Mouse (Mus musculus) CH12.LX (cell line): ENCODE data around the gene Irf8. TPM values are rescaled to one million over a fixed set of nuclear protein-coding genes. Genes with fewer than 3 reads are reported as not detected.

ENCODE experiments used
- DNase-seq: peaks from one replicate; pipeline ENCODE4 v3.0.0-alpha.2; 2013; ENCODE audit errors: extremely low read depth
- H3K27ac ChIP-seq: 2 replicates; pipeline ENCODE4 v1.5.1; 2012; ENCODE audit warnings: low read depth, mild to moderate bottlenecking, control low read depth, moderate library complexity; ENCODE audit not compliant: insufficient read depth
- H3K27me3 ChIP-seq: replicated peaks from 2 replicates; pipeline ENCODE3; 2012; ENCODE audit warnings: inconsistent platforms
- H3K36me3 ChIP-seq, 2 experiments: replicated peaks in 1 of 2; 2 replicates each; pipeline versions ENCODE3 to v1.6.1; 2012; ENCODE audit warnings: inconsistent platforms in 1 of 2, low read length in 1 of 2, mild to moderate bottlenecking in 1 of 2, mixed read lengths in 1 of 2, moderate library complexity in 1 of 2; ENCODE audit not compliant: control insufficient read depth in 1 of 2, insufficient read depth in 1 of 2
- H3K4me1 ChIP-seq, 2 experiments: 2 replicates each; pipeline ENCODE4 v1.6.1; 2012; ENCODE audit warnings: inconsistent platforms in 1 of 2, moderate library complexity in 1 of 2; ENCODE audit not compliant: insufficient read depth in 2 of 2, control insufficient read depth in 1 of 2
- H3K4me2 ChIP-seq: 2 replicates; pipeline ENCODE4 v1.6.1; 2012; ENCODE audit warnings: low read depth, mild to moderate bottlenecking, control low read depth; ENCODE audit not compliant: poor library complexity, insufficient read depth, severe bottlenecking
- H3K4me3 ChIP-seq, 3 experiments: fragments of 150-350 bp in 1 of 3; sonication (generic) in 1 of 3; replicated peaks in 1 of 3; 2 replicates each; pipeline versions ENCODE3 to v1.5.1; 2011 to 2012; ENCODE audit warnings: low read depth in 2 of 3, low read length in 2 of 3, mild to moderate bottlenecking in 2 of 3, moderate library complexity in 2 of 3, control low read depth in 1 of 3, improper control_type of control experiment in 1 of 3, inconsistent platforms in 1 of 3, mixed read lengths in 1 of 3; ENCODE audit not compliant: poor library complexity in 1 of 3
- H3K79me2 ChIP-seq: replicated peaks from 2 replicates; pipeline ENCODE4 v1.6.1; 2012; ENCODE audit warnings: mild to moderate bottlenecking, moderate library complexity; ENCODE audit not compliant: control insufficient read depth, poor library complexity, insufficient read depth, severe bottlenecking; ENCODE audit errors: extremely low read depth
- H3K9ac ChIP-seq: 2 replicates; pipeline ENCODE4 v1.6.1; 2012; ENCODE audit warnings: low read depth, mild to moderate bottlenecking, control low read depth, moderate library complexity; ENCODE audit not compliant: insufficient read depth
- H3K9me3 ChIP-seq: replicated peaks from 2 replicates; pipeline ENCODE3; 2012; ENCODE audit warnings: low read length, inconsistent platforms, mixed read lengths
- CHD1 ChIP-seq: IDR thresholded peaks from 2 replicates; pipeline ENCODE4 v1.6.1; 2012; ENCODE audit warnings: low read depth, low read length, improper control_type of control experiment, inconsistent platforms
- E2F4 ChIP-seq: IDR thresholded peaks from 2 replicates; pipeline ENCODE4 v1.6.1; 2011; ENCODE audit warnings: low read depth, low read length, improper control_type of control experiment; ENCODE audit not compliant: insufficient replicate concordance
- HCFC1 ChIP-seq: IDR thresholded peaks from 2 replicates; pipeline ENCODE4 v1.6.1; 2012; ENCODE audit warnings: low read depth, mild to moderate bottlenecking, inconsistent platforms, low read length, improper control_type of control experiment
- IRF4 ChIP-seq: IDR thresholded peaks from 2 replicates; pipeline ENCODE4 v1.6.1; 2014; ENCODE audit warnings: low read depth, mild to moderate bottlenecking, inconsistent platforms, low read length, improper control_type of control experiment
- KAT2A ChIP-seq: IDR thresholded peaks from 2 replicates; pipeline ENCODE4 v1.6.1; 2012; ENCODE audit warnings: low read length, improper control_type of control experiment, inconsistent platforms; ENCODE audit not compliant: insufficient replicate concordance
- MAX ChIP-seq: IDR thresholded peaks from 2 replicates; pipeline ENCODE4 v1.6.1; 2011; ENCODE audit warnings: low read length, improper control_type of control experiment
- MEF2A ChIP-seq: IDR thresholded peaks from 2 replicates; pipeline ENCODE4 v1.6.1; 2014; ENCODE audit warnings: low read depth, mild to moderate bottlenecking, inconsistent platforms, low read length, improper control_type of control experiment, borderline replicate concordance
- PAX5 ChIP-seq: IDR thresholded peaks from 2 replicates; pipeline ENCODE4 v1.6.1; 2012; ENCODE audit warnings: low read length, inconsistent platforms, mixed read lengths
- POLR2A ChIP-seq: IDR thresholded peaks from 2 replicates; pipeline ENCODE4 v1.6.1; 2011; ENCODE audit warnings: low read depth, mild to moderate bottlenecking, improper control_type of control experiment, low read length
- POLR2AphosphoS2 ChIP-seq: IDR thresholded peaks from 2 replicates; pipeline ENCODE4 v1.6.1; 2011; ENCODE audit warnings: low read depth, low read length, improper control_type of control experiment
- RAD21 ChIP-seq: IDR thresholded peaks from 2 replicates; pipeline ENCODE4 v1.6.1; 2011; ENCODE audit warnings: low read depth, mild to moderate bottlenecking, low read length, improper control_type of control experiment, moderate library complexity
- ZKSCAN1 ChIP-seq: IDR thresholded peaks from 2 replicates; pipeline ENCODE4 v1.6.1; 2012; ENCODE audit warnings: low read depth, inconsistent platforms, low read length, improper control_type of control experiment, borderline replicate concordance
- dilution Hi-C: fragments of 300-500 bp; cut with MboI; formaldehyde crosslinking; loops from 2 replicates; pipeline ENCODE4 v1.14.3; 2020; ENCODE audit warnings: low sequenced_read_pairs; ENCODE audit not compliant: extremely low pct_unique_long_range_greater_than_20kb, extremely low pct_ligation_motif_present
- in situ Hi-C: fragments of 300-500 bp; cut with MboI; formaldehyde crosslinking; loops from 3 replicates; pipeline ENCODE4 v1.14.3; 2019; ENCODE audit warnings: low sequenced_read_pairs, low pct_ligation_motif_present, low pct_unique_long_range_greater_than_20kb, mixed read lengths
- polyA plus RNA-seq: library from polyadenylated mRNA; unstranded; fragments of >175 nt; gene quantifications from 2 replicates; pipeline ENCODE4 v1.2.1, GENCODE M21; 2012; ENCODE audit warnings: low read depth; ENCODE audit not compliant: insufficient read length
- total RNA-seq, 2 experiments: library from RNA; depleted of rRNA; stranded (reverse); fragments of 300-350 nt in 1 of 2; fragments of >200 nt in 1 of 2; gene quantifications; 2 replicates each; pipeline ENCODE4 v1.2.3; 2012 to 2014

The Irf8 gene
- total and polyA plus RNA-seq, 3 experiments: 13.3 to 34.3 (median 17.7) TPM

GRCm38 (mm10) chr8:120728488-120729160 lies 7.5 kb upstream of the Irf8 start:
- no peak for TF ChIP-seq PAX5
- TF ChIP-seq ZKSCAN1: no peak
- TF ChIP-seq E2F4: no peak
- in situ Hi-C loops (no loop called here), dilution Hi-C loops (no loop called here)
- Histone ChIP-seq H3K9me3 (peaks cover 3% of the 10 kb centered on the region), H3K4me3 (no peak overlapping the region), H3K36me3 (no peaks in the 10 kb centered on the region), H3K4me2 (no peak overlapping the region), H3K27ac (no peak overlapping the region), H3K27me3 (peaks cover 16% of the 10 kb centered on the region), H3K9ac (no peak overlapping the region), H3K4me1 (peaks cover 18 to 27% of the 10 kb centered on the region in 2 experiments), H3K79me2 (no peaks in the 10 kb centered on the region)
- DNase-seq: no peak

- H3K36me3 ChIP-seq: no peaks in the 10 kb centered on the region
- no peak overlapping the region for H3K9ac ChIP-seq
- DNase-seq: no peak
- dilution Hi-C loops: no loop called here
- no peak overlapping the region for H3K27ac ChIP-seq
- no peaks in the 10 kb centered on the region for H3K79me2 ChIP-seq
- no peak overlapping the region for H3K4me2 ChIP-seq
- H3K4me1 ChIP-seq: peaks cover 14% of the 10 kb centered on the region in 2 experiments
- in situ Hi-C loops: no loop called here
- H3K4me3 ChIP-seq: no peak overlapping the region
- TF ChIP-seq MAX: no peak
- TF ChIP-seq RAD21: no peak
- peaks cover 33% of the 10 kb centered on the region for H3K27me3 ChIP-seq
- H3K9me3 ChIP-seq: no peaks in the 10 kb centered on the region
Observed at GRCm38 (mm10) chr8:120731582-120731981, 4.6 kb upstream of the Irf8 start.

- in situ Hi-C loops: no loop called here
- Histone ChIP-seq H3K79me2 (no peaks in the 10 kb centered on the region), H3K36me3 (no peaks in the 10 kb centered on the region), H3K27ac (no peak overlapping the region), H3K27me3 (peaks cover 33% of the 10 kb centered on the region), H3K9me3 (no peaks in the 10 kb centered on the region), H3K4me2 (no peak overlapping the region), H3K9ac (no peak overlapping the region), H3K4me3 (no peak overlapping the region), H3K4me1 (peaks cover 14 to 15% of the 10 kb centered on the region in 2 experiments)
- DNase-seq: no peak
- dilution Hi-C loops: no loop called here
- TF ChIP-seq IRF4 (no peak), PAX5 (no peak), KAT2A (no peak), MEF2A (no peak), HCFC1 (no peak), POLR2A (no peak), CHD1 (no peak), POLR2AphosphoS2 (no peak)
Observed at GRCm38 (mm10) chr8:120732068-120732467, 4.1 kb upstream of the Irf8 start.
